Comparison of ENCODE assay signal across 8 mouse cellular contexts in genomic region chr2:131546308-131546700, GRCm38 (mm10). TPM values are rescaled to one million over a fixed set of nuclear protein-coding genes. Genes with fewer than 3 reads are reported as not detected.
DNase-seq lines count a peak whose midpoint lies in the region; ATAC-seq and TF ChIP-seq lines count a peak whose summit lies in the region.

No protein-coding gene starts in this region.

- no peaks in the 10 kb centered on the region for H3K36me3 ChIP-seq in kidney, embryonic 14.5 days (ENCODE audit: control insufficient read depth, insufficient read depth, low read length)
- no peaks in the 10 kb centered on the region for H3K36me3 ChIP-seq in embryonic facial prominence, embryonic 10.5 days (replicated peaks)
- no peaks in the 10 kb centered on the region for H3K36me3 ChIP-seq in hindbrain, embryonic 16.5 days (ENCODE audit: control insufficient read depth, insufficient read depth, low read length)
- H3K36me3 ChIP-seq in midbrain, postnatal 0 days (ENCODE audit: insufficient read depth, low read length): no peaks in the 10 kb centered on the region

- ATAC-seq in kidney, embryonic 14.5 days (ENCODE audit: low FRiP score, low TSS enrichment): 0 out of 2 replicates have a peak, but pooled peaks have one; percentile 3
- no peak for ATAC-seq in hindbrain, embryonic 16.5 days
- ATAC-seq in midbrain, postnatal 0 days (ENCODE audit: low FRiP score): no peak
- no peak for ATAC-seq in cerebellum, adult (ENCODE audit: insufficient number of reproducible peaks, low FRiP score, low TSS enrichment)

- 0 out of 2 replicates have a peak, but pooled peaks cover 3% of the 10 kb centered on the region for H3K4me1 ChIP-seq in kidney, embryonic 14.5 days (ENCODE audit: control insufficient read depth, insufficient read depth, low read length)
- H3K4me1 ChIP-seq in embryonic facial prominence, embryonic 10.5 days: peaks cover 24% of the 10 kb centered on the region
- peaks cover 16% of the 10 kb centered on the region for H3K4me1 ChIP-seq in hindbrain, embryonic 16.5 days (ENCODE audit: control insufficient read depth, insufficient read depth, low read depth, low read length)
- H3K4me1 ChIP-seq in midbrain, postnatal 0 days (ENCODE audit: insufficient read depth, low read length): peaks cover 7% of the 10 kb centered on the region

- peak overlapping the region; percentile 45 for H3K9ac ChIP-seq in kidney, embryonic 14.5 days (ENCODE audit: low read depth, low read length)
- H3K9ac ChIP-seq in hindbrain, embryonic 16.5 days (ENCODE audit: low read depth, low read length): peak overlapping the region; percentile 58
- peak overlapping the region; percentile 42; the same call in 1 of the 2 replicates for H3K9ac ChIP-seq in midbrain, postnatal 0 days (replicated peaks; ENCODE audit: low read length, poor library complexity, severe bottlenecking)

- peaks cover 36% of the 10 kb centered on the region for H3K27me3 ChIP-seq in kidney, embryonic 14.5 days (ENCODE audit: control insufficient read depth, insufficient read depth, low read length)
- H3K27me3 ChIP-seq in embryonic facial prominence, embryonic 10.5 days (replicated peaks; ENCODE audit: low read depth, poor library complexity, severe bottlenecking): peaks cover 77% of the 10 kb centered on the region
- H3K27me3 ChIP-seq in hindbrain, embryonic 16.5 days (replicated peaks; ENCODE audit: control insufficient read depth, insufficient read depth, low read length): peaks cover 33% of the 10 kb centered on the region
- H3K27me3 ChIP-seq in midbrain, postnatal 0 days (ENCODE audit: insufficient read depth, low read length): peaks cover 25% of the 10 kb centered on the region

- H3K4me3 ChIP-seq in kidney, embryonic 14.5 days (ENCODE audit: low read length): peak overlapping the region; percentile 45
- peak overlapping the region; percentile 59 for H3K4me3 ChIP-seq in embryonic facial prominence, embryonic 10.5 days
- H3K4me3 ChIP-seq in hindbrain, embryonic 16.5 days (ENCODE audit: low read length): peak overlapping the region; percentile 46
- peak overlapping the region; percentile 42 for H3K4me3 ChIP-seq in midbrain, postnatal 0 days (ENCODE audit: low read depth, low read length)

- DNase-seq in kidney, adult 8-10 months: no peak
- DNase-seq in embryonic facial prominence, embryonic 10.5 days (ENCODE audit: low spot score): peak; percentile 41
- no peak for DNase-seq in midbrain, postnatal 0 days (ENCODE audit: low spot score)
- no peak for DNase-seq in cerebellum, postnatal 14 days
- no peak for DNase-seq in gastrocnemius, postnatal 10 days

- no peak overlapping the region for H3K27ac ChIP-seq in kidney, embryonic 14.5 days (ENCODE audit: low read depth, low read length)
- no peak overlapping the region; the same call in 1 of the 2 replicates for H3K27ac ChIP-seq in embryonic facial prominence, embryonic 10.5 days (replicated peaks)
- H3K27ac ChIP-seq in hindbrain, embryonic 16.5 days (ENCODE audit: low read depth, low read length): no peak overlapping the region
- no peak overlapping the region for H3K27ac ChIP-seq in midbrain, postnatal 0 days (ENCODE audit: low read depth, low read length)

- whole genome bisulfite sequencing in kidney, embryonic 14.5 days: 2% methylated on average over 27 of the region's 27 CpGs
- 2% methylated on average over 27 of the region's 27 CpGs for WGBS in embryonic facial prominence, embryonic 10.5 days
- WGBS in hindbrain, embryonic 16.5 days: 5% methylated on average over 23 of the region's 27 CpGs
- WGBS in midbrain, postnatal 0 days: 3% methylated on average over 27 of the region's 27 CpGs

- no peak for TF ChIP-seq CTCF in midbrain, postnatal 0 days (IDR thresholded peaks at IDR 0.05)

- H3K9me3 ChIP-seq in kidney, embryonic 14.5 days (ENCODE audit: control insufficient read depth, low read length): no peaks in the 10 kb centered on the region
- no peaks in the 10 kb centered on the region for H3K9me3 ChIP-seq in embryonic facial prominence, embryonic 10.5 days
- no peaks in the 10 kb centered on the region for H3K9me3 ChIP-seq in hindbrain, embryonic 16.5 days (ENCODE audit: control insufficient read depth, low read length)
- H3K9me3 ChIP-seq in midbrain, postnatal 0 days (ENCODE audit: low read length): no peaks in the 10 kb centered on the region

- peak overlapping the region; percentile 70 for H3K4me2 ChIP-seq in kidney, embryonic 14.5 days (replicated peaks; ENCODE audit: low read depth, low read length)
- H3K4me2 ChIP-seq in hindbrain, embryonic 16.5 days (ENCODE audit: low read length): peak overlapping the region; percentile 78
- peak overlapping the region; percentile 77 for H3K4me2 ChIP-seq in midbrain, postnatal 0 days (ENCODE audit: low read depth, low read length, poor library complexity, severe bottlenecking)

RNA-seq across cellular contexts. Expression of gene Adra1d, which starts 15.8 kb away (rescaled TPM):
- 1.1 and 1.5 TPM in 2 replicates for polyA plus RNA-seq in kidney, embryonic 14.5 days (2014; fragmentation: Nextera tagmentation; extraction: Ambion mirVana)
- polyA plus RNA-seq in embryonic facial prominence, embryonic 10.5 days (2016; fragmentation: Nextera tagmentation; extraction: Ambion mirVana): 0.08 TPM in 1 of 2 replicates, not detected in the other
- polyA plus RNA-seq in hindbrain, embryonic 16.5 days (2015; fragmentation: Nextera tagmentation; extraction: Ambion mirVana): 0.29 and 0.65 TPM in 2 replicates
- total RNA-seq in midbrain, postnatal 0 days (2014; rRNA removed): 0.44 and 0.71 TPM in 2 replicates
- 0.10 and 0.34 TPM in 2 replicates for polyA plus RNA-seq in midbrain, postnatal 0 days (2015; fragmentation: Nextera tagmentation; extraction: Ambion mirVana)
- total RNA-seq in gastrocnemius, postnatal 10 days (2021): 1 to 10 TPM; 1.8 to 2.1 TPM

RNA-seq across cellular contexts. Expression of gene Smox, which starts 55.0 kb away (rescaled TPM):
- polyA plus RNA-seq in kidney, embryonic 14.5 days (2014; fragmentation: Nextera tagmentation; extraction: Ambion mirVana): 27.4 and 29.1 TPM in 2 replicates
- polyA plus RNA-seq in embryonic facial prominence, embryonic 10.5 days (2016; fragmentation: Nextera tagmentation; extraction: Ambion mirVana): 36.0 and 42.0 TPM in 2 replicates
- 60.3 and 70.9 TPM in 2 replicates for polyA plus RNA-seq in hindbrain, embryonic 16.5 days (2015; fragmentation: Nextera tagmentation; extraction: Ambion mirVana)
- 77.6 and 84.2 TPM in 2 replicates for total RNA-seq in midbrain, postnatal 0 days (2014; rRNA removed)
- 65.6 and 73.6 TPM in 2 replicates for polyA plus RNA-seq in midbrain, postnatal 0 days (2015; fragmentation: Nextera tagmentation; extraction: Ambion mirVana)
- total RNA-seq in gastrocnemius, postnatal 10 days (2021): 10 to 100 TPM; 25.9 to 28.9 TPM
